Mouse (Mus musculus): ENCODE measurements around the gene Ogfrl1. TPM values are rescaled to one million over a fixed set of nuclear protein-coding genes. Genes with fewer than 3 reads are reported as not detected.

The Ogfrl1 gene
- polyA plus RNA-seq (2015; fragmentation: Nextera tagmentation; extraction: Ambion mirVana) = 13.4 and 13.9 TPM in 2 replicates

DNA sequence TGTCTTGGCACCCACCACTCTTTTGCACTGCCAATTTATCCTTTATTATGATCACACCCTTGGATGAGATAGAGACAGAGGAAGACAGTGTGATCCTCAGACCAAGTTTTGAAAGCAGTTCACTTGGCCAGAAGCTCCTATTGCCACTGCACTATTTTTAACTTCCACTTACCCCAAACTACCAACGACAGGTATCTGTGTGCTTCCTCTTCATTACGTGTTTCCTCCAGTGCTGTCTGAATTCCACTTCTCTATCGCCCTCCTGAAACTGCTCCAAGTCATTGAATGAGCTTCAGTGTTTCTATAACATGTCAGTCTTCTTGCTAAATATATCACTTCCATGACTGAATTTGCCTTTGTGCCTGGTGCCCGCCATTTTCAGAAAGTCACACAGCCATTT, at the start of gene Ogfrl1:
Gene Ogfrl1, minus strand, starts transcription at position 150 of the 400 bp plus-strand sequence.

All from adrenal gland, postnatal 0 days (tissue).